In genomic region chr2:71636590-71636989, GRCm38 (mm10) we compare ENCODE assay signal across 15 mouse cellular contexts.
DNase-seq lines count a peak whose midpoint lies in the region; ATAC-seq lines count a peak whose summit lies in the region.
"Had no signal": no experiment of that assay in that cellular context is flagged by ENCODE, and none has a peak within 500 bp of the region (broad histone marks: within the 10 kb centered on the region; RNA-seq: fewer than 3 reads in every experiment).

No protein-coding gene starts in this region.

- peak overlapping the region; percentile 65 for H3K27ac ChIP-seq in forebrain, embryonic 12.5 days
- H3K27ac ChIP-seq in neural tube, embryonic 15.5 days (replicated peaks) = no peak overlapping the region
- H3K27ac ChIP-seq: stomach, postnatal 0 days had no signal

- H3K4me1 ChIP-seq in forebrain, embryonic 12.5 days = peaks cover 13% of the 10 kb centered on the region
- H3K4me1 ChIP-seq in neural tube, embryonic 15.5 days = peaks cover 2% of the 10 kb centered on the region; the same call in 1 of the 2 replicates

- no peak for DNase-seq in frontal cortex, postnatal 10 days (ENCODE audit: low spot score in 2 of 2)
- peak; percentile 37 for DNase-seq in mesoderm, embryonic 11.5 days (ENCODE audit: low read depth, low spot score)
- no peak for DNase-seq in gastrocnemius, adult 18-20 months (ENCODE audit: low spot score)
- DNase-seq in adrenal gland, adult 8-10 months = no peak
- DNase-seq in testis, postnatal 14 days (ENCODE audit: low spot score) = no peak
- DNase-seq: cerebellum, adult 18-20 months; gastrocnemius, postnatal 25 days; heart, postnatal 14 days; kidney, postnatal 25 days; lung, embryonic 14.5 days had no signal

- no peaks in the 10 kb centered on the region for H3K36me3 ChIP-seq in forebrain, embryonic 12.5 days (replicated peaks)
- no peaks in the 10 kb centered on the region for H3K36me3 ChIP-seq in neural tube, embryonic 15.5 days
- H3K36me3 ChIP-seq: G1E had no signal

- no peak overlapping the region for H3K4me2 ChIP-seq in forebrain, embryonic 12.5 days
- H3K4me2 ChIP-seq in neural tube, embryonic 15.5 days = no peak overlapping the region
- H3K4me2 ChIP-seq: lung, embryonic 14.5 days had no signal

- peak overlapping the region; percentile 21; the same call in 1 of the 2 replicates for H3K9ac ChIP-seq in forebrain, embryonic 12.5 days
- no peak overlapping the region for H3K9ac ChIP-seq in neural tube, embryonic 15.5 days (replicated peaks)
- H3K9ac ChIP-seq: lung, embryonic 14.5 days had no signal

- ATAC-seq in frontal cortex, adult (ENCODE audit: low TSS enrichment) = peak; percentile 62
- peak; percentile 82 for ATAC-seq in forebrain, embryonic 12.5 days (ENCODE audit: low FRiP score)
- peak; percentile 45; the same call in 1 of the 2 replicates for ATAC-seq in neural tube, embryonic 15.5 days (ENCODE audit: low FRiP score)

- 0 out of 2 replicates have a peak, but pooled peaks cover 3% of the 10 kb centered on the region for H3K27me3 ChIP-seq in forebrain, embryonic 12.5 days
- H3K27me3 ChIP-seq in neural tube, embryonic 15.5 days (replicated peaks) = no peaks in the 10 kb centered on the region; the same call in 1 of the 2 replicates

- peaks cover 13% of the 10 kb centered on the region; the same call in 1 of the 2 replicates for H3K9me3 ChIP-seq in forebrain, embryonic 12.5 days
- no peaks in the 10 kb centered on the region for H3K9me3 ChIP-seq in neural tube, embryonic 15.5 days (replicated peaks)
- H3K9me3 ChIP-seq: G1E had no signal

- H3K4me3 ChIP-seq in forebrain, embryonic 12.5 days (replicated peaks) = no peak overlapping the region
- no peak overlapping the region for H3K4me3 ChIP-seq in neural tube, embryonic 15.5 days (replicated peaks)

- WGBS in forebrain, embryonic 12.5 days = 32% methylated on average over 4 of the region's 4 CpGs
- 28% methylated on average over 4 of the region's 4 CpGs for WGBS in neural tube, embryonic 15.5 days
